Mouse (Mus musculus) left cerebral cortex, postnatal 10 days (tissue): ENCODE results near the gene Fam69a. TPM values are rescaled to one million over a fixed set of nuclear protein-coding genes. Genes with fewer than 3 reads are reported as not detected.
"Not testable (repeated sequence)": the region's sequence is repeated elsewhere in the genome, so short reads cannot be mapped to it uniquely, and the experiment has no call there.

Experiments
- DNase-seq, 2 experiments: peaks; one replicate each; pipeline ENCODE4 v3.0.0; 2021 to 2022; ENCODE audit warnings: low spot score in 2 of 2, mixed read lengths in 1 of 2; ENCODE audit errors: extremely low spot score in 1 of 2
- intact Hi-C: fragments of 180-260 bp; cut with DNase I; formaldehyde crosslinking; loops from one replicate; pipeline ENCODE4 v1.15.1; 2025
- total RNA-seq, 2 experiments: library from RNA; stranded (reverse); gene quantifications; 2 replicates each; pipeline ENCODE4 v1.2.3; 2021

Fam69a gene
- total RNA-seq, 2 experiments from 2014 or later: 55.3 to 60.5 TPM

DNA sequence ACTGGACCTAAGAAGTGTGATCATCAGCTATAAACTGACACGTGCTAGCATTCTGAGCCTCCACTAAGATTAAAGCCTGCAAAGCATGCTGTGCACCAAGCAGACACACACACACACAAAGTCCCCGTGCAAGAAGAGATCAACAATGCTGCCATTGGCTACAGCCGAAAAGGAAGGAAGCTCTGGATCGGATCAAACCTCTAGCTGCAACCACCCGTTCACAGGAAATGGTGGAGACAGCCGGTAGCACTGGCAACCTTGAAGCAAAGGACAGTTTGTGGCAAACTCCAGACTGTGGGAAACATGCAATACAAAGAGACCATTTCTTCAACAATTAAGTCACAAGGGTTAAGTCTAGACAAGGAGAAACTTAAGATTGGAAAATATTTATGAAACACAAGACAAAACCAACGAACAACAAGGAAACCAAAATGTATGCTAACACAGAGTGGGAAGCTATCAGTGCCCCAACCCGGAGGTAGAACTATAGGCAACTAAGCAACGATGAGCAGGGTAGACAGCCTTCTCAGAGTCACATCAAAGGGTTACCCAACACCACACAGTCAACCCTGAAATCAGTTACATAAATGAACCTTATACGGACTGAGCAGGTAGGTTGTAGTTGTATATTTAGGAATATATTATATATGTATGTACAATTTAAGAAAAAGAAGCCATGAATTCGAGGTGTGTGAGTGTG is 60.2 kb downstream of the Fam69a start:
- no peak for DNase-seq
- intact Hi-C loops: no loop called here

DNA sequence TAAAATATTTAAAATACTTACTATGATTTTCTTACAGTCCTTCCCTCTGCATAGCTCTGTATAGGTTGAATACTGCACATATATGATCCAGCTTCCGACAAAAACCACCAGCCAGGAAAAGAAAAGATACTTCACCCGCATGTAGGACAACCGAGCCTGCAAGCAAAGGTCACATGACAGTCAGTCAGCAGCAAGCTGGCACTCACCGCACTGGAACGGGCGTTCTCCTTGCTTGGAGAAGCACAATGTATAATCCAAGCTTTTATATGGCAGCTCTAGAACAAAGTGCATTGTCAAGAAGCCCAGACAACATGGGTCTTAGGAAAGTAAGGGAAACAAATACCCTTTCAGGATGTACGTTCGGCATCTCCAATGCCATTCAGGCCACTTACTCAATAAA is 62.3 kb downstream of the Fam69a start:
- intact Hi-C loops: loop anchor here (5.0 kb wide), 2 partner anchors 63 to 108 kb away; partner anchors contain the start of gene Fam69a
- no peak for DNase-seq

DNA sequence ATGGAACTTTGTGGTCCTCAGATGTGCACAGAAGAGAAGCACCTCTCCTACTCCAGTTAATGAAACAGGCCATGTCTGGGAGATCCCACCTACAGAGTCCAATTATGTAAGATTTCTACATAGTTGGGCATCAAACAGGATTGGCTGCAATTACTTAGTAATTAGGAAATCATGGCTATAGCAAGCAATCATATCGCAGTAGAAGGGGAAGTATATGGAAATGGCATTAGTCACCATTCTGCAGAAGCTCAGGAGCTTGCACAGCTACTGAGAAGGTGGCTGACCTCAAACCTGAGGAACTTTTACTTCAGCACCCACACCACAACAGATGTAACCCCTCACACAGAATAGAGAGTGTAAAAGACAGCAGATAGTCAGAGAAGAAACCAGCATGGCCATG is 64.0 kb downstream of the Fam69a start:
- no peak for DNase-seq
- intact Hi-C loops: loop anchor here (5.0 kb wide), 2 partner anchors 64 to 109 kb away; partner anchors contain the start of gene Fam69a

GRCm38 (mm10) chr5:107921400-107922252 is 65.3 kb downstream of the Fam69a start:
- DNase-seq: peak; percentile 22 to 74
- intact Hi-C loops: loop anchor here (5.0 kb wide), 2 partner anchors 66 to 111 kb away; partner anchors contain the start of gene Fam69a

DNA sequence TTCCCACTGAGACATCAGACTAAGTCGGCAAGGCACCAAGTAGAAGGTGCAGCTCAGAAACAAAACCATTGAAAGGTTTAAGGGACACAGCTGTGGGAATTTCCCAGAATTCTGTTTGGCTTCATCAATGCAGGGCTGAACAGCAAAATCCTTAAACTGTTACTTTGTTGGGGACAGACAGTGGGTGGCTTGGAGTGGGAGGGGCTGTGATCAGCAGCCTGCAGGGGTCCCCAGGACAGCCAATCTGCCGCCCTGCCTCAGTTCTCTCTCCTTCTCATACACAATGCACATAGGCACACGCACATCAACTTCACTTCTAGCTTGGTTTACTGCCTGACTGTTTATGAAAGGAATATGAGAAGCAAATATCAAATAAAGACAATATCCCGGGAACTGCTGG is 71.6 kb downstream of the Fam69a start:
- DNase-seq: no peak
- intact Hi-C loops: loop anchor here (5.0 kb wide), 1 partner anchor 167 kb away; no protein-coding TSS in a partner anchor

DNA sequence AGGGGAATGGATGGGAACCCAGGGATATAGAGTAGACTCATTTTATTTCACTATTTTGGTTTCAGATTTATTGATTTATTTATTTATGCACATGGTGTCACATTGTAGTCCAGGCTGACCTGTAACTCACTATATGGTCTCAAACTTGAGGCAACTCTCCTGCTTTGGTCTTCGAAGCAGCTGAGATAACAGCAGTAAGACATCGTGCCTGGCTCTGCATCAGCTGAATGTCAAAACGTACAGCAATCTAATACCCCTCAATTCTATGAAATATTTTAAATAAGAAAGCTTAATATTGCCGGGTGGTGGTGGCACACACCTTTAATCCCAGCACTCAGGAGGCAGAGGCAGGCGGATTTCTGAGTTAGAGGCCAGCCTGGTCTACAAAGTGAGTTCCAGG is 75.9 kb downstream of the Fam69a start:
- intact Hi-C loops: no loop called here
- DNase-seq: no peak

- intact Hi-C loops: no loop called here
- no peak for DNase-seq
Observed at GRCm38 (mm10) chr5:107910084-107910616, 76.7 kb downstream of the Fam69a start.

DNA sequence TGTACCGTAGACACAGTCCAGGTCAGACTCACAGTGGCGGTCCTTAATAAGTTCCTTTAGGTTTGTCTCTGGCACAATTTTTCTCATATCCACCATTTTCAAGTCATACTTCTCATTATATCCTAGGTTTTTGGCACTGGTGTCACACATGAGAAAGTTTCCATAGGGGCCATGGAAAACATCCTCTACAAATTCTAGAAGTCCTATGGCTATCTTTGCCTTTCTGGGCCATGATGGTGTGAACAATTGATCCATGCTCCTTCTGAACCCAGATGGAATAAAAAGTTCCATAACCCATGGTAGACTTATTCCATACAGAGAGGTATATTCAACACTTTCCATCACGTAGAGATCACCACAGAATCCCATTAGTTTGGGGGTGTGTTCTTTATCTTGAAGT is 77.2 kb downstream of the Fam69a start:
- intact Hi-C loops: no loop called here
- DNase-seq: no peak

DNA sequence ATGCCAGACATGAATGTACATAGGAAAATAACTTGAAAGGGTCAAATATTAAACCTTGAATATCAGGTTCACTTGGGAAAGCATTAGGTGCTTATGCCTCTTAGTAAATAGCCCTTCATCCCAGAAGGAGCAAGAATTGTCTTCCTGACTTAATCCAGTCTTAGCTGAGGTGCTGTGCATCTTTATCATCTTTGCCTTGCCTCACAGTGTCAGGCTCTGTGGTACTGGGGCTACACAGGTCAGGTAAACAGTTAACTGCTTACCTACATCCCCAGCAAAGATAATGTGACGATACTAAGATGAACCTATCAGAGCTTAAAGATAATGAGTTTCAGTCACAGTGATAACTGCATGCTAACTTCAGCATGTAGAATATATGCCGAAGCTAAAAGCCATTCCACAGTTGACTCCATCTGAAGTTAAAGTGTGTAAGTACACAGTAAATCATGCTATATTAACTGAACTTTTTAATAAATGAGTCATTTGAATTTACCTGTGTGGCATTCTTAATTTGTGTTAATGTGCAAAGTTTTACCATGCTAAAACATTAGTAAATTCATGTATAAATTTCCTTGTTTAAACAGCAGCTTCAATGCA is 78.3 kb downstream of the Fam69a start:
- intact Hi-C loops: no loop called here
- no peak for DNase-seq

- no peak for DNase-seq
- intact Hi-C loops: loop anchor here (5.0 kb wide), 1 partner anchor 292 kb away; no protein-coding TSS in a partner anchor
Observed at GRCm38 (mm10) chr5:107904325-107904724, 82.6 kb downstream of the Fam69a start.

- intact Hi-C loops: loop anchor here (5.0 kb wide), 1 partner anchor 289 kb away; no protein-coding TSS in a partner anchor
Observed at GRCm38 (mm10) chr5:107901014-107901615, 85.8 kb downstream of the Fam69a start.

DNA sequence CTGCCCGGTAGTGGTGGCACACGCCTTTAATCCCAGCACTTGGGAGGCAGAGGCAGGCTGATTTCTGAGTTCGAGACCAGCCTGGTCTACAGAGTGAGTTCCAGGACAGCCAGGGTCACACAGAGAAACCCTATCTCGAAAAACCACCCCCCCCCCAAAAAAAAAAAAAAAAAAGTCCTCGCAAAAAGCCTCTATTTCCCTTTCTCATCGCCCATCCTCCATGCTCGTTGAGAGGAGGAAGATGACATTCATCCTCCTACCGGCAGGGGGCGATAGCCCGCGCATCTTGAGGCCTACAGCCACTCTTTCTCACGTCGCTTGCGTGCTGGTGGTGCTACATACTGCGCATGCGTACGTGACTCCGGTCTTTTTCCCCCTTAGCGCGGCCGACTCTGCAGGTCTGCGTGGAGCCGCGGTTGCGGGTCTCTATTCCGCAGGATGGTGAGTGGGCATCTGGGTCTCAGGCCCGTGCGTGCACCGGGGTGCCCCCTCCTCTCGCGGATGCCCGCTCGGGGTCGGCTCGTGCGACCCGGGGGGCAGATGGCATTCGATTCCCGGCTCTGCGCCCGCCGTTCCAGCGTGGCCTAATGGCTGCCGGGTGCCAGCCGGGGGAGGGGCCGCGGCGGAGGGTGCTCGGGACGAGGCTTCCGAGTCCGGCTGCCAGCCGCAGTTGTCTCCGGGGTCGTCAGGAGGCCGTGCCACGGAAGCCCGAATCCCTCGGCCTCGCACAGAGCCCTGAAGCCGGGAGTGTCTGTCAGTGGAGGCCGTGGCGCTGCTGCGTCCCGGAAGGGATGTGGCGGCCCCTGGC is 86.5 kb downstream of the Fam69a start, which contains the start of gene Rpl5:
Gene Rpl5, plus strand, starts transcription at position 297 of the 808 bp plus-strand sequence.
- DNase-seq: peak; percentile 95 to 96
- intact Hi-C loops: loop anchor here (5.0 kb wide), 1 partner anchor 288 kb away; no protein-coding TSS in a partner anchor

More at GRCm38 (mm10) chr5:107901014-107901615, 85.8 kb downstream of the Fam69a start:
- peak in 1 of 2 experiments; percentile 13 for DNase-seq

DNA sequence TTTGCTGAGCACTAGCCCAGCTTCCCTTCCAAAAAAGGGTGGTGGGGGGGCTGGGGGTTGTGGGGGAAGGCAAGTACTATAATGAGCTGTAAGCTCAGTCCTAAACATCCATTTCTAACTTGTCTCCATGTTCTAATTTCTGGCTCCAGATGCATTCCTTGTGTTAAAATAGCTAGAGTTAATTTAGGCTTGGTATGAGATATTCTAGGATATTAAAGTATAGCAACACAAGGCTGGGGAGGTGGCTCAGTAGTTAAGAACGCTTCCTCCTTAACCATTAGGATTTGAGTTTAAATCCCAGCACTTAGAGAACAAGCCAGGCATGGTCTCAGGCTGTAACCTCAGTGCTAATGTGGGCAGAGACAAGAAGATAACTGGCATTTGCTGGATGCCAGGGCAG is 90.6 kb downstream of the Fam69a start:
- no peak for DNase-seq
- intact Hi-C loops: no loop called here

DNA sequence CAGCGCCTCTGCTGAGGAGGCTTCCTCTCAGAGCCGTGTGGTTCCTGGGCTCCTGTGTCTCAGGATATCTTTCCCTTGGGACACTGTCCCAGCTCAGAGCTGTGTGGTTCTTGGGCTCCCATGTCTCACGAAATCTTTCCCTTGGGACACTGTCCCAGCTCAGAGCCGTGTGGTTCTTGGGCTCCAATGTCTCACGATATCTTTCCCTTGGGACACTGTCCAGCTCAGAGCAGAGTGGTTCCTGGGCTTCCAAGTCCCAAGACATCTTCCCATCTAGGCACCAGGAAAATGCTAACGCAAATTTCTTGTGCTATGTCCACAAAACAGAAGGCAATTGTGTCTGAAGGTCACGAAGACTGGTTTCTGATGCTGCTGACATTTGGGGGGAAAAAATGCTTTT is 92.2 kb downstream of the Fam69a start:
- intact Hi-C loops: no loop called here

DNA sequence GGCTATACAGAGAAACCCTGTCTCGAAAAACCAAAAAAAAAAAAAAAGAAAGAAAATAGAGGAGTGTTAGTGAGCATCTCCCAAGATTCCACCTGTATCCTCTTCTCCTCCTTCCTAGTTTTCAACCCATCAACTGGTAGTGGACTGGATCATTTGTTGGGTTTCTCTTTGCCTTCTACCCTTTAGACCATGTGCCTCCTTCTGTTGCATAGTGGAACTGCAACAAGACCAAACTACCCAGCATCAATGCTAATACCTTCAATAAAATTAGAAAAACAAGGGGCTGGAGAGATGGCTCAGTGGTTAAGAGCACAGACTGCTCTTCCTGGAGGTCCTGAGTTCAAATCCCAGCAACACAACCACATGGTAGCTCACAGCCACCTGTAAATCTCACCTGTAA is 95.4 kb downstream of the Fam69a start:
- DNase-seq, intact Hi-C loops: not testable (repeated sequence)

More for the DNA sequence above, 92.2 kb downstream of the Fam69a start:
- no peak for DNase-seq

GRCm38 (mm10) chr5:107889994-107890888 is 96.6 kb downstream of the Fam69a start:
- intact Hi-C loops: no loop called here
- no peak for DNase-seq

DNA sequence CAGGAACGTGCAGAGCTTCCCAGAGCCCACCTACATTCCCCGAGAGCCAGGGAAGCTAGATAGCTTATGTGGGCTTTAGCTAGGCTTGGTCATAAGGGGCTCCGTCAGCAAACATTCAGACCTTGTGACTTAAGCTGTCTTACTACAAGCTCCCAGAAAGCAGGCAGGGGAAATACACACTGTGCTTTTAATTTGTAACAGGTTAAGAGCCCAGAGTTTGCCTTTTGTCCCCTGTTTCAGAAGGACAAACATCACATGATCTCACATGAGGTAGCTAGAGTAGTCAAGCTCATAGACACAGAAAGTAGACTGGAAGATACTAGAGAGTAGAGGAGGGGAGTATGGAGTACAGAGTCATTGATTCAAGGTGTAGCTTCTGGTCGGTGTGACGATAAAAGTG is 106.2 kb downstream of the Fam69a start:
- no peak for DNase-seq
- intact Hi-C loops: no loop called here
